Mouse (Mus musculus): ENCODE measurements at regions not wholly inside any gene's neighbourhood (a gene's known extent, or its start where the extent isn't known, plus 50 kb on each side); places are given as distances from the start of the nearest gene placed in this dataset.

DNA sequence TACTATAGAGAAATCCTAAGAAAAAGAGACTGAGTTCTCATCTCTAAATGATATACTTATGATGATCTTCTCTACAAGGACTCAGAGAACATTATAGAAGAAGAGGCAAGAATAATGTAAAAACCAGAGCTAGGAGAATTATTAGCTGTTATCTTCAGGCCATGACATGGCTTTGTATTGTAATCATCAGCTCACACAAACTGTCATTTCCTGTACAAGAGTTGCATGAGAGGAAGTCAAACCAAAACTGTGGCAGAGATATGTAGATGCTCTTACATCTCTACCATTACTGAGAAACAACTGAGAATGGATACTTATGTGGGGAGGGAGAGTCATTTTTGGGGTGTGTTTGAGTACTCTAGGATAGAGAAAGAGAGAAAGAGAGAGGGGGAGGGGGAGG lies 1889.4 kb upstream of the Gm38303 start:
- H3K79me2 ChIP-seq (ENCODE audit: control insufficient read depth, insufficient read depth, low read length): no peaks in the 10 kb centered on the region
- no peaks in the 10 kb centered on the region for H3K27me3 ChIP-seq (ENCODE audit: control insufficient read depth, insufficient read depth, low read length)
- H3K9ac ChIP-seq (ENCODE audit: low read depth, low read length): no peak overlapping the region
- no peaks in the 10 kb centered on the region for H3K4me1 ChIP-seq (ENCODE audit: control insufficient read depth, insufficient read depth, low read length)
- no peak for TF ChIP-seq CTCF (IDR thresholded peaks at IDR 0.05; ENCODE audit: low read depth, low read length)
- TF ChIP-seq POLR2A (IDR thresholded peaks at IDR 0.05; ENCODE audit: extremely low read depth, insufficient read depth, low read length): no peak
- DNase-seq (ENCODE audit: extremely low read depth, low read depth, low spot score): no peak
- H3K4me3 ChIP-seq (ENCODE audit: insufficient read depth, low read depth, low read length): no peak overlapping the region
- H3K36me3 ChIP-seq (ENCODE audit: control insufficient read depth, insufficient read depth, low read length): no peaks in the 10 kb centered on the region
- H3K27ac ChIP-seq (replicated peaks; ENCODE audit: insufficient read depth, low read depth, low read length): no peak overlapping the region

DNA sequence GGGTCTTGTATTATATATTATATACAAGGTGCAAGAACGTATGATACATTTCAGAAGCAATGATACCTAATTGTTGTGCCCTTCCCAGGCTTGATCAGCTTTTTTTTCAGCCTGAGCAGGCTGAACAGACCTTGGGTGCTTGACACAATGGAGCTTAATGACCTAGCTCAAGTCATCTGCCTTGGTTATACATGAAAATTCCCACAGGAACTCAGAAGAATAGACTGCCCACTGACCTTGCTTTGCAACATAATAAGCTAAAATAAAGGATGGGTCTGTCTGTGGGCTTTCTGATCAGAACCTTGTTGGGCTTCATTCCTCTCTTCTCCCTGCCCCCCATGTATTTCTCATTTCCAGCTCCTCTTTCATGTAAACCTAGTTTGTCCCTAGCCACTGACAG lies 1880.6 kb upstream of the Gm38303 start:
- Histone ChIP-seq H3K4me1 (ENCODE audit: control insufficient read depth, insufficient read depth, low read length) (no peaks in the 10 kb centered on the region), H3K27ac (replicated peaks; ENCODE audit: insufficient read depth, low read depth, low read length) (no peak overlapping the region), H3K4me3 (ENCODE audit: insufficient read depth, low read depth, low read length) (no peak overlapping the region), H3K79me2 (ENCODE audit: control insufficient read depth, insufficient read depth, low read length) (no peaks in the 10 kb centered on the region), H3K9ac (ENCODE audit: low read depth, low read length) (no peak overlapping the region), H3K36me3 (ENCODE audit: control insufficient read depth, insufficient read depth, low read length) (no peaks in the 10 kb centered on the region), H3K27me3 (ENCODE audit: control insufficient read depth, insufficient read depth, low read length) (no peaks in the 10 kb centered on the region)
- TF ChIP-seq CTCF (IDR thresholded peaks at IDR 0.05; ENCODE audit: low read depth, low read length): no peak
- TF ChIP-seq POLR2A (IDR thresholded peaks at IDR 0.05; ENCODE audit: extremely low read depth, insufficient read depth, low read length): no peak
- 56% methylated on average over 1 of the region's 1 CpGs for WGBS
- no peak for DNase-seq (ENCODE audit: extremely low read depth, low read depth, low spot score)

DNA sequence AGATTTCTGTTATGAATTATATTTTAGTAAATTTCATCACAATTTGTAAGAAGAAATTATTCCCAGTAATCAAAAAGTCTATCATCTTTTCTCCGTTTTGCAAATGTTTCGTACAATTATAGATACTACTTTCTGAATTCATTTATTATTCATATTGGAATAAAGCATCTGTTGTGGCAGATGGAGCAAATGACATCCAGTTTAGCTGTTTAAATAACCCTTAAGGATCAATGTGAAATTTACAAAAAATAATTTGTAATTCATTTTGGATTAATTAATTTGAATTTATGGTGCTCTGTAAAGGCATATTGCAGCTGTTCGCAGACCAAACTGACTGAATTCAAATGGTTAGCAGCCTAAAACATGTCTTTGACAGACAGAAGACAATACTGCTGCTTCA lies 1879.3 kb upstream of the Gm38303 start:
- Histone ChIP-seq H3K4me3 (ENCODE audit: insufficient read depth, low read depth, low read length) (no peak overlapping the region), H3K79me2 (ENCODE audit: control insufficient read depth, insufficient read depth, low read length) (no peaks in the 10 kb centered on the region), H3K27me3 (ENCODE audit: control insufficient read depth, insufficient read depth, low read length) (no peaks in the 10 kb centered on the region), H3K36me3 (ENCODE audit: control insufficient read depth, insufficient read depth, low read length) (no peaks in the 10 kb centered on the region), H3K4me1 (ENCODE audit: control insufficient read depth, insufficient read depth, low read length) (no peaks in the 10 kb centered on the region), H3K27ac (replicated peaks; ENCODE audit: insufficient read depth, low read depth, low read length) (no peak overlapping the region), H3K9ac (ENCODE audit: low read depth, low read length) (no peak overlapping the region)
- TF ChIP-seq POLR2A (IDR thresholded peaks at IDR 0.05; ENCODE audit: extremely low read depth, insufficient read depth, low read length) (no peak), CTCF (IDR thresholded peaks at IDR 0.05; ENCODE audit: low read depth, low read length) (no peak)
- no peak for DNase-seq (ENCODE audit: extremely low read depth, low read depth, low spot score)
- WGBS: 97% methylated on average over 3 of the region's 3 CpGs

DNA sequence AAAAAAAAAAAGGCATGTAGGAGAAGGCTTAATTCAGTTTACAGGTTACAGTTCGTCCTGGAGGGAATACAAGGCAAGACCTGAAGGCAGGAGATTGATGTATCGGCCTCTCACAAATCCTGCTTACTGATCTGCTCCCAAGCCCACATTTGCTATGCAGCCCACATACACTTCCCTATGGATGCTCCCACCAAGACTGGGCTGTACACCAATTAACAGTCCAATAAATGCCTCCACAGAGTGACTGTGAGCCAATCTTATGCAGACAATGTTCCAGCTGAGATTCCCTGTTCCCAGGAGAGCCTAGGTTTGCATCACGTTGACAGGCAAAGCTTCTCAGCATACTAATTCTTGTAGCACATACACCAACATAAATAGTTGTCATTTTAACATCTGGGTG lies 1837.9 kb upstream of the Gm38303 start:
- DNase-seq (ENCODE audit: extremely low read depth, low read depth, low spot score): no peak
- no peak for TF ChIP-seq POLR2A (IDR thresholded peaks at IDR 0.05; ENCODE audit: extremely low read depth, insufficient read depth, low read length)
- no peak for TF ChIP-seq CTCF (IDR thresholded peaks at IDR 0.05; ENCODE audit: low read depth, low read length)
- no peaks in the 10 kb centered on the region for H3K36me3 ChIP-seq (ENCODE audit: control insufficient read depth, insufficient read depth, low read length)
- WGBS: 64% methylated on average over 3 of the region's 3 CpGs
- H3K9ac ChIP-seq (ENCODE audit: low read depth, low read length): no peak overlapping the region
- no peaks in the 10 kb centered on the region for H3K79me2 ChIP-seq (ENCODE audit: control insufficient read depth, insufficient read depth, low read length)
- no peaks in the 10 kb centered on the region for H3K27me3 ChIP-seq (ENCODE audit: control insufficient read depth, insufficient read depth, low read length)
- H3K27ac ChIP-seq (replicated peaks; ENCODE audit: insufficient read depth, low read depth, low read length): no peak overlapping the region
- no peak overlapping the region for H3K4me3 ChIP-seq (ENCODE audit: insufficient read depth, low read depth, low read length)
- no peaks in the 10 kb centered on the region for H3K4me1 ChIP-seq (ENCODE audit: control insufficient read depth, insufficient read depth, low read length)

DNA sequence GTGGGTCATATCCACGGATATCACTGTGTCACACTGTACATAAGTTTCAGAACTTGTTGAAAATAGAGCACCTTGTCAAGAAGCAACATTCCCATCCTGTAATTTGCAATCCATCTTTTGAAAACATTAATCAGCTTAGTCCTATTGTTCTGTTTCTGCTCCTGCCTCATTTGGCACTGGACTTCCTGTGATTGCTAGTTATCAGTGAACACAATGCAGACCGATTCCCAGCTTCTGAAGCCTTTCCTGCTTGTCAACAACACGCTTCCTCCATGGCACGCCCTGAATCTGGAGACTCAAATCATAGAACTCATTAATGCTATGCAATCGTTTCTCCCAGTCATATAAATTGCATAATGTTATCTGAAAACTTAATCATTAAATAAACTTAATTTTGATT lies 1815.8 kb upstream of the Gm38303 start:
- Histone ChIP-seq H3K36me3 (ENCODE audit: control insufficient read depth, insufficient read depth, low read length) (no peaks in the 10 kb centered on the region), H3K27me3 (ENCODE audit: control insufficient read depth, insufficient read depth, low read length) (no peaks in the 10 kb centered on the region), H3K27ac (replicated peaks; ENCODE audit: insufficient read depth, low read depth, low read length) (no peak overlapping the region), H3K4me1 (ENCODE audit: control insufficient read depth, insufficient read depth, low read length) (no peaks in the 10 kb centered on the region), H3K4me3 (ENCODE audit: insufficient read depth, low read depth, low read length) (no peak overlapping the region), H3K9ac (ENCODE audit: low read depth, low read length) (no peak overlapping the region), H3K79me2 (ENCODE audit: control insufficient read depth, insufficient read depth, low read length) (no peaks in the 10 kb centered on the region)
- no peak for TF ChIP-seq POLR2A (IDR thresholded peaks at IDR 0.05; ENCODE audit: extremely low read depth, insufficient read depth, low read length)
- TF ChIP-seq CTCF (IDR thresholded peaks at IDR 0.05; ENCODE audit: low read depth, low read length): no peak
- 51% methylated on average over 5 of the region's 5 CpGs for WGBS
- peak; percentile 2 for DNase-seq (ENCODE audit: extremely low read depth, low read depth, low spot score)
